Mouse (Mus musculus) forebrain, embryonic 11.5 days (tissue): ENCODE data around the gene Boc. TPM values are rescaled to one million over a fixed set of nuclear protein-coding genes. Genes with fewer than 3 reads are reported as not detected.
A peak's percentile ranks its signal among the peaks of the same experiment; 100 is the strongest.

ENCODE experiments used
- ATAC-seq: fragments of 200-750 bp; cut with Nextera tagmentation; replicated peaks from 2 replicates; pipeline ENCODE4 v1.8.0; 2017; ENCODE audit warnings: moderate TSS enrichment; ENCODE audit not compliant: low FRiP score
- DNase-seq: peaks from one replicate; pipeline ENCODE4 v3.0.0-alpha.2; 2017; ENCODE audit warnings: low spot score
- H3K27ac ChIP-seq: fragments of 300-500 bp; sonication (generic); 2 replicates; pipeline ENCODE4 v1.5.1; 2014; ENCODE audit warnings: low read depth, low read length
- H3K27me3 ChIP-seq: fragments of 300-500 bp; sonication (generic); 2 replicates; pipeline ENCODE4 v1.6.1; 2014; ENCODE audit warnings: mild to moderate bottlenecking, low read length, mixed read lengths; ENCODE audit not compliant: control insufficient read depth, insufficient read depth
- H3K36me3 ChIP-seq: fragments of 300-500 bp; sonication (generic); 2 replicates; pipeline ENCODE4 v1.6.1; 2014; ENCODE audit warnings: mild to moderate bottlenecking, low read length, moderate library complexity, mixed read lengths; ENCODE audit not compliant: control insufficient read depth, insufficient read depth
- H3K4me1 ChIP-seq: fragments of 300-500 bp; sonication (generic); replicated peaks from 2 replicates; pipeline ENCODE4 v1.6.1; 2014; ENCODE audit warnings: low read length, mixed read lengths; ENCODE audit not compliant: control insufficient read depth, insufficient read depth
- H3K4me2 ChIP-seq: fragments of 300-500 bp; sonication (generic); 2 replicates; pipeline ENCODE4 v1.6.1; 2014; ENCODE audit warnings: low read depth, mild to moderate bottlenecking, low read length, moderate library complexity, mixed read lengths; ENCODE audit not compliant: severe bottlenecking
- H3K4me3 ChIP-seq: fragments of 300-500 bp; sonication (generic); 2 replicates; pipeline ENCODE4 v1.5.1; 2014; ENCODE audit warnings: low read depth, low read length
- H3K9ac ChIP-seq: fragments of 300-500 bp; sonication (generic); 2 replicates; pipeline ENCODE4 v1.6.1; 2014; ENCODE audit warnings: low read length
- H3K9me3 ChIP-seq: fragments of 300-500 bp; sonication (generic); 2 replicates; pipeline ENCODE4 v1.6.1; 2016; ENCODE audit warnings: low read length, mixed read lengths; ENCODE audit not compliant: control insufficient read depth
- WGBS: fragments of 180-500 bp; shearing (Covaris S2); extraction: QIAGEN DNeasy Blood & Tissue Kit; methylation state at CpG from one replicate; pipeline ENCODE4 v1.1.7; 2014; 5-methylcytosine and 5-hydroxymethylcytosine counted together
- polyA plus RNA-seq: library from polyadenylated mRNA; unstranded; fragments of >200 nt; fragmentation: Nextera tagmentation; extraction: Ambion mirVana; gene quantifications from 2 replicates; pipeline ENCODE4 v1.2.1, GENCODE M21; 2014

Gene Boc
- polyA plus RNA-seq, 1 experiment from 2014 or later = 35.6 TPM

DNA sequence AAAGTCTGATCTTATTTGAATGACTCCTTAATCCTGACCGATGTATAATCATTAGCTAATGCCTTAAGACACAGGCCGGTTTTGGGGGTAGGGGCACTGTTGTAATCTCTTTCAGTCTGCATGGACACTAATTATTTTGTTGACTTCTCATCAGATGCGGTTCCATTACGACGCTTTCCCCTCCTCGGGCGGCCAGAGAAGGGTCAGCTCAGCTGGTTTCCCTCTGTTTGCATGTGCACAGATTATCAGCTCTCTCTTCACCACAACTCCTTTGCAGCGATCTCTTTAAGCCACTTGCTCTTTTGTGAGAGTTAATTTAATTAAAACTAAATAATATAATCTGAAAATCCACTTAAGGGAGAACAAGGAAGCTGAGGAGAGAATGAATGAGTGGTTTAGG is 29.0 kb downstream of the Boc start:
- Histone ChIP-seq H3K4me3 (no peak overlapping the region), H3K36me3 (peaks cover 4% of the 10 kb centered on the region; the same call in 1 of the 2 replicates), H3K9ac (peak overlapping the region; percentile 49; the same call in 1 of the 2 replicates), H3K4me2 (peak overlapping the region; percentile 55; the same call in 1 of the 2 replicates), H3K4me1 (peaks cover 45% of the 10 kb centered on the region), H3K9me3 (peaks cover 5% of the 10 kb centered on the region; the same call in 1 of the 2 replicates), H3K27me3 (no peaks in the 10 kb centered on the region), H3K27ac (peak overlapping the region; percentile 96)
- WGBS = 3% methylated on average over 8 of the region's 8 CpGs
- DNase-seq (no peak), ATAC-seq (no peak)

DNA sequence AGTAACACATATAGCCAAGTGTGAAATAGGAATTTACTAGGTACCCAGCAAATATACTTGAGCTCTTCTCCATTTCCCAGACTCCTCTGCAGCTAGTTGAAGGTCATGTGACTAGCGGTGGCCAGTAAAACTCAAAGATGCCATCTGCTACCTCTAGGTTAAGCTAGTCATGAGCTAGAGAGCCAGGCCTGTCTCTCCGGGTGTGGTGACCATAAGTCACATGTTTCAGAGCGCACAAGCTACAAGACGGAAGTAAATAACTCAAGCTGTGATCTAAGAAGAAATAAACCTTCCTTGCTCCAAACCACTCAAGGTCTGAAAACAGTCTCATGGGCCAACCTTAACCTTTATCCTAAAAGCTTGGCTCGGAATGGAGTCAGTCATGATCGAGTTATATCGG is 29.7 kb downstream of the Boc start:
- Histone ChIP-seq H3K27me3 (no peaks in the 10 kb centered on the region), H3K9me3 (peaks cover 5% of the 10 kb centered on the region; the same call in 1 of the 2 replicates), H3K4me2 (no peak overlapping the region), H3K27ac (peak overlapping the region; percentile 96; the same call in 1 of the 2 replicates), H3K4me3 (no peak overlapping the region), H3K36me3 (peaks cover 4% of the 10 kb centered on the region; the same call in 1 of the 2 replicates), H3K4me1 (peaks cover 39% of the 10 kb centered on the region), H3K9ac (no peak overlapping the region)
- DNase-seq (no peak), ATAC-seq (no peak)
- WGBS = 89% methylated on average over 7 of the region's 7 CpGs

DNA sequence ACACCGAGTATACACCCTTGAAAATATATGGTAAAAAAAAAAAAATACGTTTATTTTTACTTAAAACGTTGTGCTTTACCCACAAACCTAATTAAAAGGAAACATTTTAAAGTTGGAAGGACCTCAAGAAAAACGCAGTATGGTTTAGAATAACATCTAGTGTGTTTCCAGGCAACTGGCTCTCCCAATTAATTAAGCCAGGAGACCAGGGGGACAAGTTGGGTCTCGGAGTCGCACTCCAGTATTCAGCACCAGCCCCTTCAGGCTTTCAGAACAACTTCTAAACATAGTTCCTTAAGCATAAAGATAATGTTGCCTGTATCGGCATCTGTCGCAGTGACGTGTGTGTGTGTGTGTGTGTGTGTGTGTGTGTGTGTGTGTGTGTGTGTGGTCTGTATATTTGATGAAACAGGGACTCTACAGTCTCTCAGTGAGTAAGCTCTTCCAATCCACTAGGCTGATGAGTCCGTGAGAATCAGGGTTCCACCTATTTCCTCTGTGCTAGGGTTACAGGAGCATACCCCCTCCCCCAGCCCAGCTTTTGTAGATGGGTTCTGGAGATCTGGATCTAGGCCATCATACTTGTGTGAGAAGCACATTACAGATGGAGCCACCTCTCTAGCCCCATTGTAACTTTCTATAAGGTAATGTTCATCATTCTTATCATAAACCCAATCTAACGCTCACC is 31.3 kb downstream of the Boc start:
- peaks cover 31% of the 10 kb centered on the region for H3K4me1 ChIP-seq
- H3K9ac ChIP-seq = no peak overlapping the region
- peaks cover 3% of the 10 kb centered on the region; the same call in 1 of the 2 replicates for H3K36me3 ChIP-seq
- ATAC-seq (no peak), DNase-seq (peak; percentile 47)
- H3K27ac ChIP-seq = peak overlapping the region; percentile 64
- no peak overlapping the region for H3K4me2 ChIP-seq
- no peaks in the 10 kb centered on the region for H3K27me3 ChIP-seq
- peaks cover 4% of the 10 kb centered on the region; the same call in 1 of the 2 replicates for H3K9me3 ChIP-seq
- no peak overlapping the region for H3K4me3 ChIP-seq
- 42% methylated on average over 11 of the region's 11 CpGs for WGBS

DNA sequence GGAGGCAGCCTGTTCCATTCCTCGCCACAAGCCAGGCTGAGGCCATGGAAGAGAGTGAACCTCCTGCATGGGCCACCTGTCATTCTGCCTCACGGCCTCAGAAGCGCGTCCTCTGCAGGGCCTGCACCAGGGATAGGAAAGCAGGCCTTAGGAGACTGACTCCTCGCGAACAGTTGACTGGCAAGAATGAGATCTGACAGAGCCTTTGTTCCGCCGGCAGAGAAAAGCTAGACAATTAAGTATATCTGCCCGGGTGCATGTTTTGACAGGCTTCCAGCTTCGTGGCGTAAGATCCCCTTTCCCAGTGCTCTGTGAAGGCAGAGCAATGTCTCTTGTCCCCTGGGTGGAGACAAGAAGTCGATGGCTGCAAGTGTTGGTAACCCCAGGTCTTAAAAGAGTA is 32.0 kb downstream of the Boc start:
- no peaks in the 10 kb centered on the region for H3K36me3 ChIP-seq
- WGBS = 7% methylated on average over 12 of the region's 12 CpGs
- peak overlapping the region; percentile 21; the same call in 1 of the 2 replicates for H3K27ac ChIP-seq
- H3K4me3 ChIP-seq = no peak overlapping the region
- no peaks in the 10 kb centered on the region for H3K27me3 ChIP-seq
- ATAC-seq (no peak), DNase-seq (peak; percentile 66)
- H3K9me3 ChIP-seq = no peaks in the 10 kb centered on the region
- no peak overlapping the region; the same call in 1 of the 2 replicates for H3K9ac ChIP-seq
- peaks cover 27% of the 10 kb centered on the region for H3K4me1 ChIP-seq
- peak overlapping the region; percentile 12; the same call in 1 of the 2 replicates for H3K4me2 ChIP-seq

DNA sequence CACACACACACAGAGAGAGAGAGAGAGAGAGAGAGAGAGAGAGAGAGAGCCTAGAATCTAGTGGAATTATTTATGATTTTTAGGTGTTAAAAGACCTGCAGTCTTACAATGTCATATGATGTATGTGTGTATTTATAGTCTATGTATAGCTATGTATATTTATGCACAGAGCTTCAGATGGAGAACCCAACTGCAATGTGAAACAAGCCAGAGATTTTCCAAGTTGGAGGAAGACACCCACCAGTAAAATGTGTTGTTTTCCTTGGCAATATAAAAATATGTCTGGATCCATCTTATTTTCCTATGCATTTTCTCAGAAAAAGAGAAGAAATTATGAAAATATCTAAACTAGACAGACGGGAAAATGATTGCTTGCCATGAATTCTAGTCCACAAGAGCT is 32.7 kb downstream of the Boc start:
- Histone ChIP-seq H3K27ac (no peak overlapping the region), H3K4me1 (peaks cover 27% of the 10 kb centered on the region)

DNA sequence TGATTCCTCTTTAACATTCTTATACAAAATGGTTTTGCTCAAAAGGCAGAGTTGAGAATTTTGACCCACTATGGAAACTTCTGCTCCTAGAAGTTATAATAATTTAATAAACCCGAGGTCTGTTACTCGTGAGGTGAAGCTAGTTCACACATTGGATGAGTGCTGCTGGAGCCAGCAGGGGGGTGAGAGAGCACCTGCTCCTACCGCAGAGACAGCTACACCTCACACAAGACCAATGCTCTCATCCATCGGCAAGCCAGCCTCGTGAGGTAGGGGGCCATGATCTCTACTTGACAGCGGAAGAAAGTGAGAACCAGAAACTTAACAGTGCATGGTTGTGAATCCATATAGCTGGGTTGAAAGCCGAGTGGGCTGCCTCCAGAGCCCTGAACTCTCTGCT is 35.1 kb downstream of the Boc start:
- Histone ChIP-seq H3K4me3 (no peak overlapping the region), H3K9me3 (no peaks in the 10 kb centered on the region), H3K4me2 (no peak overlapping the region), H3K9ac (no peak overlapping the region), H3K27ac (no peak overlapping the region), H3K27me3 (no peaks in the 10 kb centered on the region), H3K4me1 (peaks cover 10% of the 10 kb centered on the region), H3K36me3 (peaks cover 5% of the 10 kb centered on the region; the same call in 1 of the 2 replicates)
- no peak for ATAC-seq
- DNase-seq = no peak
- 78% methylated on average over 7 of the region's 7 CpGs for WGBS

More for the DNA sequence above, 32.7 kb downstream of the Boc start:
- Histone ChIP-seq H3K4me3 (no peak overlapping the region), H3K4me2 (no peak overlapping the region), H3K36me3 (no peaks in the 10 kb centered on the region), H3K27me3 (no peaks in the 10 kb centered on the region), H3K9me3 (no peaks in the 10 kb centered on the region), H3K9ac (no peak overlapping the region)
- 82% methylated on average over 1 of the region's 1 CpGs for WGBS
- no peak for DNase-seq
- ATAC-seq = no peak

DNA sequence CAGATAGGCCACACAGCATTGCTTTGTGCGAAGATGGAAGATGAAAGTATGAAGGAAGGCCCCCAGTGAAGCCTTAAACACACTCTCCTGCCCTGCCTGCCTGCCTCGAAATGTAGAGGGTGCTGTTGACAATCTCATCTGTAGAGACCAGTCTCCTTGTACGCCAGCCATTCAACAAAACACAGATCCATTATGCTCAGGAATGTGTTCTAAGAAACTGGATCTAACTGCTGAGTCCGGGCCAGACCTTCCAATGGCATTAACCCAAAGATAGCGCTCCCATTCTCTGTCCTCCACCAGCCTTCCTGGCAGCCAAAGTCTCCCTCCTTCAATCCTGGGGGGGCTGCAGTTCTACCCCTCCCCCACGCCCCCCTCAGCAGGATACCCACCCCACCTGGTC is 42.2 kb downstream of the Boc start:
- ATAC-seq (no peak), DNase-seq (no peak)
- Histone ChIP-seq H3K4me1 (no peaks in the 10 kb centered on the region), H3K27ac (no peak overlapping the region), H3K4me3 (no peak overlapping the region), H3K9me3 (no peaks in the 10 kb centered on the region), H3K4me2 (no peak overlapping the region), H3K9ac (no peak overlapping the region), H3K36me3 (peaks cover 17% of the 10 kb centered on the region; the same call in 1 of the 2 replicates), H3K27me3 (no peaks in the 10 kb centered on the region)
- WGBS = 78% methylated on average over 6 of the region's 6 CpGs

DNA sequence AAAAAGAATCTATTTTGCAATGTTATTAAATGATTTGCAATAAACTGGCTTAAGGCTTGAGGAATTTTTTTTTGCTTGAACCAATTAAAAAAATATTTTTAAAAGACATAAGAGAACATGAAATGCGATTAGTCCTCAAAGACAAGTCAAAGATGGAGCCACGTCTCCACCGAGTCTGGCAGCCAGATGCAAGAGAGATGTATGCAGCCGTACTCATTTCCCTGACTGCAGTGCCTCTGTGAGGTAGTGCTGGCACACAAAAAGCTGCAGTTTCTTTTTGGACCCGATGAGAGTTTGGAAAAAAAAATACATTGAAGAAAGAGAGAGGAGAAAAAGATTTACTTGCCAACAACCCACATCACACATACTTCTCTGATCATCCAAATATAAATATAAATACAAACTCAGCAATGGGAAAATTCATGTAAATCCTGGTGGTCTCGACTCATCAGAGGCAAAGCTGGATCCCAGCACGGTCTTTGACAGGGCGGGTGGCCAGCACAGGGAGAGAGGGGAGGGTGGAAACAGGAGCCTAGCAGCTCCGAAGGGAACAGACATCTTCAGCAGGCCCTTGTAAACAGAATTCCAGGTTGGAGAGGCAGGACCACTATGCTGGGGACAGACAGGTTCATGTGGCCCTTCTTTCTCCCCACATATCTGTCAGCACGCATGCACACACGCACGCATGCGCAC is 48.0 kb downstream of the Boc start:
- Histone ChIP-seq H3K27me3 (no peaks in the 10 kb centered on the region), H3K4me2 (no peak overlapping the region), H3K9ac (no peak overlapping the region), H3K36me3 (peaks cover 12% of the 10 kb centered on the region; the same call in 1 of the 2 replicates), H3K27ac (no peak overlapping the region), H3K4me3 (no peak overlapping the region), H3K4me1 (no peaks in the 10 kb centered on the region), H3K9me3 (no peaks in the 10 kb centered on the region)
- WGBS = 85% methylated on average over 13 of the region's 13 CpGs
- ATAC-seq (no peak), DNase-seq (no peak)
